Mouse (Mus musculus) spleen, adult 2 months (tissue): Measurements from ENCODE around the gene Rln3. TPM values are rescaled to one million over a fixed set of nuclear protein-coding genes. Genes with fewer than 3 reads are reported as not detected.
A peak's percentile ranks its signal among the peaks of the same experiment; 100 is the strongest.

Experiments
- DNase-seq, 2 experiments: peaks; one replicate each; pipeline versions ENCODE4 v3.0.0 to v3.0.0-alpha.2; 2012 to 2021; ENCODE audit warnings: low spot score in 2 of 2, low read depth in 1 of 2
- H3K27ac ChIP-seq: fragments of 200-500 bp; 2 replicates; pipeline ENCODE4 v1.5.1; 2012; ENCODE audit warnings: low read length, inconsistent platforms; ENCODE audit not compliant: insufficient read depth
- H3K27me3 ChIP-seq: fragments of 200-500 bp; 2 replicates; pipeline ENCODE4 v1.6.1; 2012; ENCODE audit warnings: mild to moderate bottlenecking, moderate library complexity, low read length, inconsistent platforms; ENCODE audit not compliant: control insufficient read depth, insufficient read depth
- H3K36me3 ChIP-seq: fragments of 200-500 bp; 2 replicates; pipeline ENCODE4 v1.6.1; 2012; ENCODE audit warnings: mild to moderate bottlenecking, low read length, inconsistent platforms; ENCODE audit not compliant: control insufficient read depth, insufficient read depth
- H3K4me1 ChIP-seq: fragments of 200-500 bp; 2 replicates; pipeline ENCODE4 v1.6.1; 2011; ENCODE audit warnings: inconsistent platforms; ENCODE audit not compliant: control insufficient read depth, insufficient read depth, insufficient read length
- H3K4me3 ChIP-seq: fragments of 200-500 bp; 2 replicates; pipeline ENCODE4 v1.5.1; 2011; ENCODE audit warnings: mild to moderate bottlenecking, inconsistent platforms; ENCODE audit not compliant: insufficient read depth, insufficient read length; ENCODE audit errors: extremely low read depth
- CTCF ChIP-seq: fragments of 200-500 bp; IDR thresholded peaks from 2 replicates; pipeline ENCODE4 v1.5.1; 2011; ENCODE audit warnings: mild to moderate bottlenecking, inconsistent platforms; ENCODE audit not compliant: insufficient read depth, insufficient read length, insufficient replicate concordance; ENCODE audit errors: extremely low read depth
- POLR2A ChIP-seq: fragments of 200-500 bp; IDR thresholded peaks from 2 replicates; pipeline ENCODE4 v1.6.1; 2011; ENCODE audit warnings: low read depth, low read length, inconsistent platforms
- WGBS: fragments of 180-500 bp; shearing (Covaris S2); methylation state at CpG from one replicate; pipeline ENCODE4 v1.1.7; 2018; 5-methylcytosine and 5-hydroxymethylcytosine counted together
- polyA plus RNA-seq: library from polyadenylated mRNA; depleted of rRNA; stranded (reverse); fragments of >200 nt; gene quantifications from 2 replicates; pipeline ENCODE4 v1.2.3, GENCODE M21; 2012

Rln3 gene
- polyA plus RNA-seq, 1 experiment = 3.8 TPM

GRCm38 (mm10) chr8:84066291-84066930 lies 21.6 kb upstream of the Rln3 start, which contains the start of gene Rfx1:
Gene Rfx1, plus strand, starts transcription at chr8:84066834.
- Histone ChIP-seq H3K36me3 (no peaks in the 10 kb centered on the region), H3K27ac (peak within 1 kb of the TSS; percentile 95), H3K4me1 (peaks cover 21% of the 10 kb centered on the region), H3K4me3 (peak within 1 kb of the TSS; percentile 73), H3K27me3 (no peaks in the 10 kb centered on the region)
- no peak for TF ChIP-seq CTCF
- TF ChIP-seq POLR2A = peak; percentile 81
- WGBS = under 1% methylated on average over 51 of the region's 51 CpGs
- peak; percentile 99 to 100 for DNase-seq

DNA sequence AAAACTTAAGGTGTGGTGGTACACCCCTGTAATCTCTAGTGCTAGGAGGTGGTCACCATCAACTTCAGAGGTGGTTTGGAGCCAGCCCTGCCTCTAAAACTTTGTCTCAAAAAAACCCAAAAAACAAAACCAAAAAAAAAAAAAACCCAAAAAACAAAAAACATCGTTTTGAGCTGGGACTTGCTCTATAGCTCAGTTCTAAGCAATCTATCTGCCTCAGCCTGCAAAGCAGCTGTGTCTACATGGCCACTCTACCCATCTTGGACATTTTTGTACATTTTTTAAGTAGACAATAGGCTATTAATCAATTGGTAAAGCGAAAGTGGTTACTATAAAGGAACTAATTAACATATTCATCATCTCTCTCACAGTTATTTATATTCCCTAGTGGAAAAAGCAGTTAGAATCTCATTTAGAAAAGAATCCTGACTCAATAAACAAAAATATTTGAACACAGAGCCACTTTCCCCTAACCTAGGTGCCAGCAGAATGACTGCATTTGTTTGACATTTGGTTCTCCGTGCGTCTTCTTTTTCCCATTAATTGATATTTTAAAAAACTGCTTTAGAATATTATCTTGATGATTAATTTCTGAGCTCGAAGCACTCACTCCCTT lies 20.8 kb upstream of the Rln3 start:
- TF ChIP-seq POLR2A (no peak), CTCF (no peak)
- Histone ChIP-seq H3K27ac (peak overlapping the region; percentile 97), H3K4me3 (peak overlapping the region; percentile 70), H3K4me1 (peaks cover 21% of the 10 kb centered on the region), H3K36me3 (no peaks in the 10 kb centered on the region), H3K27me3 (no peaks in the 10 kb centered on the region)
- 12% methylated on average over 5 of the region's 5 CpGs for WGBS
- DNase-seq = no peak

DNA sequence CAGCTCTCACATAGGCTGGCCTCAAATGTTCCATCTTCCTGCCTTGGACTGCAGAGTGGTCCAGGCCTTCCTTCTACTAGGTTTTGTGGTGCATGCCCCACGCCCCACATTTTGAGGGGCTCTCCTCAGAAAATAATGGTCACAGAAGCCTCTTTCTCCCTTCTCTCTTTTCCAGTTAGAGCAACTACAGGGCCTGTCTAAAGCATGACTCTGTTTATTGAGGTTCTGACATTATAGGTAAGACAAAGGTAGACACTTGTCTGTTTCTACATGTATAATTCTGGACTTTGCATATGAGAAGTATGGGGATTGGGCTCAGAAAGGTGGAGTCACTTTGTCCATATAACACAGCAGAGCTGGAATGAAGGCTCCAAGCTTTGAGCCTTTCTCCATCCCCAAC lies 20.2 kb upstream of the Rln3 start, which contains the start of gene Gm10643:
Gm10643 (minus strand) TSS at position 101 of the 400 bp plus-strand sequence.
- DNase-seq = no peak
- Histone ChIP-seq H3K27me3 (no peaks in the 10 kb centered on the region), H3K27ac (peak within 1 kb of the TSS; percentile 97), H3K4me3 (peak within 1 kb of the TSS; percentile 70), H3K4me1 (peaks cover 20% of the 10 kb centered on the region), H3K36me3 (no peaks in the 10 kb centered on the region)
- 76% methylated on average over 1 of the region's 1 CpGs for WGBS
- no peak for TF ChIP-seq CTCF
- TF ChIP-seq POLR2A = no peak

DNA sequence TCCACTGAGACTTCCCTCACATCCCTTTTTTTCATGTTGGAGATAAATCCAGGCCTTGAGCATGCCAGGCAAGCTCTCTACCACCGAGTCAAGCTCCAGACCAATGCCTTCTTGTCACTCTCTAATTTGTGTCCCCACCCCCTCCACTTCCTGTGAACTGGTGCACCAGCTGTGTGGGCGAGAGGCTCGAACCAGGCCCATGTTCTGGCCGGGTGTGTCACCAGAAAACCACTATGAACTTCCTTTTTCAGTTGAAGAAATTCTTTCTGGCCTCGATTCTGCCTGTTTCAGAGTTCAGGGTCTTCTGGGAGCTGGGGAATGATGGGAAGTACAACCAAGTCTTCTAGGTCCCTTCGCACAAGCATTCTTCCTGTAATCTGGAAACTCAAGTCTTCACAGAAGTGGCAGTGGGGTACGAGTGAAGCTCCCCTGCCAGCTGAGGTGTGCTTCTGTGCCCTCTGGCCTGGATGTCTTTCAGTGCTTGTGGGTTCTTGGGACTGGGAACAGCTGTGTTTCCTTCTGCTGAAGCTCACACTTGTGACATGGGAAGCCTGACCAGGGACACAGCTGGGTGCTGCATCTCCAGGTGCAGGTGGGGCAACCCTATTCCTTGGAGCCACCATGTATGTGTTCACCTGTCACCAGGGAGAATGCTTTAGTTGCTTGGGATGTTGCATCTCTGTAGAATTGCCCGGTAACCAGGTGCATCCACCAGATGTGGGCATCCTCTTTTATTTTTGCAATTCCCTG lies 19.2 kb upstream of the Rln3 start:
- whole genome bisulfite sequencing = 11% methylated on average over 8 of the region's 8 CpGs
- peak overlapping the region; percentile 97 for H3K27ac ChIP-seq
- no peak overlapping the region for H3K4me3 ChIP-seq
- no peak for TF ChIP-seq CTCF
- no peak for TF ChIP-seq POLR2A
- H3K4me1 ChIP-seq = peaks cover 19% of the 10 kb centered on the region
- H3K36me3 ChIP-seq = no peaks in the 10 kb centered on the region
- H3K27me3 ChIP-seq = no peaks in the 10 kb centered on the region
- DNase-seq = peak; percentile 64 to 83

GRCm38 (mm10) chr8:84060245-84060644 lies 15.4 kb upstream of the Rln3 start:
- Histone ChIP-seq H3K36me3 (no peaks in the 10 kb centered on the region), H3K27ac (no peak overlapping the region), H3K27me3 (no peaks in the 10 kb centered on the region), H3K4me1 (peaks cover 18% of the 10 kb centered on the region), H3K4me3 (no peak overlapping the region)
- TF ChIP-seq CTCF (no peak), POLR2A (no peak)
- DNase-seq = no peak
- 86% methylated on average over 2 of the region's 2 CpGs for WGBS

DNA sequence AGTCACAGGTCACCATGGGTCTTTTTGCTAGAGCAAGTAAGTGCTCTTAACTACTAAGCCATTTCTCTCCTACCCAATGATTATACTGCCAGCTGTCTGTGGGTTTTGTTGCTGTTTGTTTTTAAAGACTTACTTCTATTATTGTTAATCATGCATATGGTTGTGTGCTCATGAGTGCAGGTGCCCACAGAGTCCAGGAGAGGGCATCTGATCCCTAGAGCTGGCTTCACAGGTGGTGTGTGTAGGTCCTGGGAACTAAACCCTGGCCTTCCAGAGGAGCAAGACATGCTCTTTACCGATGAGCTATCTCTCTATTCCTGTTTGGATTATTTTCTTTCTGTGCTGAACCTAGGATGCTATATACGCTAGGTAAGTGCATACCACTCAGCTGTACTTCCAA lies 14.4 kb upstream of the Rln3 start:
- H3K27ac ChIP-seq = no peak overlapping the region
- TF ChIP-seq CTCF (no peak), POLR2A (no peak)
- WGBS = 94% methylated on average over 2 of the region's 2 CpGs
- DNase-seq = no peak
- peaks cover 9% of the 10 kb centered on the region for H3K4me1 ChIP-seq
- no peaks in the 10 kb centered on the region for H3K27me3 ChIP-seq
- H3K36me3 ChIP-seq = no peaks in the 10 kb centered on the region
- no peak overlapping the region for H3K4me3 ChIP-seq
